10 mouse cellular contexts compared by ENCODE assay signal in genomic region chr3:69597211-69597610, GRCm38 (mm10). TPM values are rescaled to one million over a fixed set of nuclear protein-coding genes. Genes with fewer than 3 reads are reported as not detected.
A peak's percentile ranks its signal among the peaks of the same experiment; 100 is the strongest.
DNase-seq lines count a peak whose midpoint lies in the region; ATAC-seq lines count a peak whose summit lies in the region.
"Had no signal": no experiment of that assay in that cellular context is flagged by ENCODE, and none has a peak within 500 bp of the region (broad histone marks: within the 10 kb centered on the region; RNA-seq: fewer than 3 reads in every experiment).

No protein-coding gene starts in this region.

- H3K27me3 ChIP-seq in heart, embryonic 14.5 days (ENCODE audit: control insufficient read depth, insufficient read depth, low read length), result no peaks in the 10 kb centered on the region
- no peaks in the 10 kb centered on the region for H3K27me3 ChIP-seq in embryonic facial prominence, embryonic 12.5 days
- H3K27me3 ChIP-seq in hindbrain, embryonic 13.5 days, result peaks cover 3% of the 10 kb centered on the region; the same call in 1 of the 2 replicates
- no peaks in the 10 kb centered on the region for H3K27me3 ChIP-seq in midbrain, embryonic 15.5 days (replicated peaks)

- no peak overlapping the region for H3K27ac ChIP-seq in heart, embryonic 14.5 days (replicated peaks in 1 of 2; ENCODE audit: control insufficient read depth in 1 of 2, insufficient read depth in 1 of 2, low read depth in 2 of 2, low read length in 2 of 2)
- H3K27ac ChIP-seq in embryonic facial prominence, embryonic 12.5 days, result no peak overlapping the region
- no peak overlapping the region for H3K27ac ChIP-seq in hindbrain, embryonic 13.5 days
- no peak overlapping the region for H3K27ac ChIP-seq in midbrain, embryonic 15.5 days

- H3K9ac ChIP-seq in heart, embryonic 14.5 days (ENCODE audit: low read length), result no peak overlapping the region
- no peak overlapping the region for H3K9ac ChIP-seq in embryonic facial prominence, embryonic 12.5 days
- peak overlapping the region; percentile 91 for H3K9ac ChIP-seq in hindbrain, embryonic 13.5 days
- peak overlapping the region; percentile 83 for H3K9ac ChIP-seq in midbrain, embryonic 15.5 days

- no peak for DNase-seq in heart, adult 8-10 months (ENCODE audit: low spot score)
- DNase-seq in adrenal gland, adult 2 months, result no peak
- no peak for DNase-seq in cerebellum, postnatal 4 days (ENCODE audit: low spot score in 2 of 2)
- DNase-seq in adrenal gland, adult 18-20 months (ENCODE audit: low spot score in 2 of 2), result no peak
- DNase-seq: cerebellum, postnatal 10 days had no signal

- H3K4me2 ChIP-seq in heart, embryonic 14.5 days (ENCODE audit: low read length), result peak overlapping the region; percentile 90
- peak overlapping the region; percentile 78 for H3K4me2 ChIP-seq in embryonic facial prominence, embryonic 12.5 days (replicated peaks)
- peak overlapping the region; percentile 76 for H3K4me2 ChIP-seq in hindbrain, embryonic 13.5 days
- peak overlapping the region; percentile 64 for H3K4me2 ChIP-seq in midbrain, embryonic 15.5 days

- no peak for ATAC-seq in heart, embryonic 14.5 days (ENCODE audit: insufficient number of reproducible peaks, insufficient read depth, low FRiP score, low read depth)
- no peak for ATAC-seq in embryonic facial prominence, embryonic 12.5 days (ENCODE audit: insufficient number of reproducible peaks, insufficient read depth, low FRiP score, low TSS enrichment)
- no peak for ATAC-seq in hindbrain, embryonic 13.5 days (ENCODE audit: low FRiP score)
- no peak for ATAC-seq in midbrain, embryonic 15.5 days (replicated peaks)
- ATAC-seq: activated CD4-positive, CD25-positive, alpha-beta regulatory T cell, adult 4 months had no signal

- no peaks in the 10 kb centered on the region for H3K36me3 ChIP-seq in heart, embryonic 14.5 days (ENCODE audit: control insufficient read depth, insufficient read depth, low read length)
- H3K36me3 ChIP-seq in embryonic facial prominence, embryonic 12.5 days, result no peaks in the 10 kb centered on the region
- peaks cover 3% of the 10 kb centered on the region; the same call in 1 of the 2 replicates for H3K36me3 ChIP-seq in hindbrain, embryonic 13.5 days
- H3K36me3 ChIP-seq in midbrain, embryonic 15.5 days (replicated peaks), result no peaks in the 10 kb centered on the region

- WGBS in heart, embryonic 14.5 days, result 90% methylated on average over 6 of the region's 6 CpGs
- 84% methylated on average over 6 of the region's 6 CpGs for WGBS in embryonic facial prominence, embryonic 12.5 days
- 89% methylated on average over 6 of the region's 6 CpGs for WGBS in hindbrain, embryonic 13.5 days
- WGBS in midbrain, embryonic 15.5 days, result 88% methylated on average over 6 of the region's 6 CpGs

- H3K4me1 ChIP-seq in heart, embryonic 14.5 days (ENCODE audit: control insufficient read depth in 2 of 2, insufficient read depth in 2 of 2, low read length in 2 of 2), result peaks cover 3 to 13% of the 10 kb centered on the region in 2 experiments; a peak in 3 of 4 replicates
- peaks cover 8% of the 10 kb centered on the region for H3K4me1 ChIP-seq in embryonic facial prominence, embryonic 12.5 days
- peaks cover 42% of the 10 kb centered on the region for H3K4me1 ChIP-seq in hindbrain, embryonic 13.5 days (replicated peaks)
- H3K4me1 ChIP-seq in midbrain, embryonic 15.5 days, result peaks cover 37% of the 10 kb centered on the region

- peak overlapping the region in 1 of 2 experiments; percentile 74; a peak in 1 of 4 replicates for H3K4me3 ChIP-seq in heart, embryonic 14.5 days (ENCODE audit: control insufficient read depth in 1 of 2, insufficient read depth in 1 of 2, low read depth in 1 of 2, low read length in 2 of 2)
- peak overlapping the region; percentile 71 for H3K4me3 ChIP-seq in embryonic facial prominence, embryonic 12.5 days
- H3K4me3 ChIP-seq in hindbrain, embryonic 13.5 days, result peak overlapping the region; percentile 81
- H3K4me3 ChIP-seq in midbrain, embryonic 15.5 days, result peak overlapping the region; percentile 77

- no peaks in the 10 kb centered on the region for H3K9me3 ChIP-seq in heart, embryonic 14.5 days (ENCODE audit: control insufficient read depth, low read length)
- H3K9me3 ChIP-seq in embryonic facial prominence, embryonic 12.5 days, result no peaks in the 10 kb centered on the region
- no peaks in the 10 kb centered on the region for H3K9me3 ChIP-seq in hindbrain, embryonic 13.5 days
- H3K9me3 ChIP-seq in midbrain, embryonic 15.5 days, result no peaks in the 10 kb centered on the region

RNA-seq across cellular contexts. Expression of gene B3galnt1, which starts 1.5 kb away (rescaled TPM):
- polyA plus RNA-seq in heart, embryonic 14.5 days (2014; fragmentation: Nextera tagmentation; extraction: Ambion mirVana), result 22.3 and 23.8 TPM in 2 replicates
- 1 to 10 TPM; 1.4 to 2.8 (median 1.7) TPM for total RNA-seq in heart, adult 8-10 months (2022)
- polyA plus RNA-seq in embryonic facial prominence, embryonic 12.5 days (2016; fragmentation: Nextera tagmentation; extraction: Ambion mirVana), result 39.0 and 40.1 TPM in 2 replicates
- 78.8 and 79.4 TPM in 2 replicates for polyA plus RNA-seq in hindbrain, embryonic 13.5 days (2015; fragmentation: Nextera tagmentation; extraction: Ambion mirVana)
- polyA plus RNA-seq in midbrain, embryonic 15.5 days (2015; fragmentation: Nextera tagmentation; extraction: Ambion mirVana), result 101 and 103 TPM in 2 replicates
- total RNA-seq in adrenal gland, adult 2 months (2021), result 10 to 100 TPM; 10.2 to 14.2 TPM
- 6.0 and 6.4 TPM in 2 replicates for polyA plus RNA-seq in adrenal gland, adult 2 months (2012; rRNA removed)
- total RNA-seq in adrenal gland, adult 18-20 months (2021), result 10 to 100 TPM; 12.8 to 13.1 TPM
- polyA plus RNA-seq: activated CD4-positive, CD25-positive, alpha-beta regulatory T cell, adult 4 months had no signal

Comparison
In these comparisons a context has a peak if more than half of its experiments do, and no peak if none do; other contexts are left out.
1. H3K9ac ChIP-seq: peak in hindbrain, embryonic 13.5 days (single experiment) and midbrain, embryonic 15.5 days (single experiment); none in heart, embryonic 14.5 days (single experiment) and embryonic facial prominence, embryonic 12.5 days (single experiment).
2. Peak in every context shown above with its lines, with median percentiles within 50 percentile points of each other: H3K4me2 ChIP-seq.